Mouse (Mus musculus): ENCODE data around the gene Epha8. TPM values are rescaled to one million over a fixed set of nuclear protein-coding genes. Genes with fewer than 3 reads are reported as not detected.

The Epha8 gene
- polyA plus RNA-seq, 1 experiment from 2014 or later = 1.1 TPM

DNA sequence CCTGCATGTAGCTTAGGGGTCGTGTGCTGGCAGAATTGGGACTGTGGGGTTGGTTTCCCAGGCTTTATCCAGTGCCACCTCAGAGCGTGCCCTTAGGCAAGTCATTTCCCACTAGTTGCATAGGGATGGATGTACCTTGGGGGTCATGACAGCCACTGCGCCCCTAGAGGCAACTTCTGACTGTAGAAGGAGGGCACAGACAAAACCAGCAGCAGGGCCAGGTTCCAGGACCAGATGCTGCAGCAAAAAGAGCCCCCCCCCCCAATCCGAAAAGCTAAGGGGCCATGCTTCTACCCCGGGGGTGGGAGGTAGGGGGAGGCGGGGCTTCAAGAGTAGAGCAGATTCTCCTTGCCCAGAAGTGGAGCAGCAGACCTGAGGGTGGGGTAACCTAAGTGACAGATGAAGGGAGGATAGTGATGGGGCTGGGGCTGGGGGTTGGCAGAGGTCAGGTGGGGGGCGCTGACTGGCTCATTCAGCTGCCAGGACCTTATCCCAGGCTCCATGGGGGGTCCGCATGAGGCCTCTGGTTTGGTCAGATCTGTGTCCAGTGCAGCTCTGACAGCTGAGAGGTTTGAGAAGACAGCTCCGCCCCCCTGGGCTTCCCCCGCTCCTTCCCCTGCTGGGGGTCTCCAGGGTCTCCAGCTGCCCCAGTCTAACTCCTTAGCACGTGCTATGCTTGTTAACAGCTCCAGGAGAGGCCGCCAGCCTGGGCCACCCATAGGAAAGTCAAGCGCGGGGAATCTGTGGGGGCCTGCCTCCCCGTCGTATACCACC, 13.1 kb upstream of the Epha8 start:
- no peak for DNase-seq (ENCODE audit: low spot score)
- Histone ChIP-seq H3K4me1 (peaks cover 60% of the 10 kb centered on the region), H3K9me3 (no peaks in the 10 kb centered on the region), H3K36me3 (replicated peaks) (no peaks in the 10 kb centered on the region), H3K27ac (replicated peaks) (no peak overlapping the region), H3K27me3 (replicated peaks; ENCODE audit: low read depth, poor library complexity, severe bottlenecking) (peaks cover 88% of the 10 kb centered on the region), H3K4me3 (no peak overlapping the region)
- 44% methylated on average over 16 of the region's 16 CpGs for WGBS

DNA sequence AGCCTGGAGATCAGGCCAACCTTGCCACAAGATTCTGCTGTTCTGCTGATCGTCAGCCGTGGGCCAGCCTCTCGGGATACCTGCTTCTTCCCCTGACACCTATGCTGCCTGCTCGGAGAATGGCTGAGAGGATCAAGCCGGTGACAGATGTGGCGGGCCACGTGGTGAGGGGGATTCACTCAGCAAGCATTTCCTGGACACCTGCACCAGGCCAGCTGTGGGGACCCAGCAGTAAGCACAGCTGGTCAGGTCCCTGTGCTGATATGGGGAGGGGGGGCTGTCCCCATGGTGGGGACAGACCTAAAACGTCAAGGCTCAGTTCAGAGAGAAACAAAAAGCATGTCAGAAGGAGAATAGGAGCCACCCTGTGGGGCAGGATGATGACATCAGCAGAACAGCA, 12.5 kb upstream of the Epha8 start:
- H3K4me1 ChIP-seq = peaks cover 64% of the 10 kb centered on the region
- no peak for DNase-seq (ENCODE audit: low spot score)
- no peak overlapping the region for H3K27ac ChIP-seq (replicated peaks)
- H3K4me3 ChIP-seq = no peak overlapping the region
- H3K9me3 ChIP-seq = no peaks in the 10 kb centered on the region
- WGBS = 59% methylated on average over 8 of the region's 8 CpGs
- H3K36me3 ChIP-seq (replicated peaks) = no peaks in the 10 kb centered on the region
- H3K27me3 ChIP-seq (replicated peaks; ENCODE audit: low read depth, poor library complexity, severe bottlenecking) = peaks cover 90% of the 10 kb centered on the region

DNA sequence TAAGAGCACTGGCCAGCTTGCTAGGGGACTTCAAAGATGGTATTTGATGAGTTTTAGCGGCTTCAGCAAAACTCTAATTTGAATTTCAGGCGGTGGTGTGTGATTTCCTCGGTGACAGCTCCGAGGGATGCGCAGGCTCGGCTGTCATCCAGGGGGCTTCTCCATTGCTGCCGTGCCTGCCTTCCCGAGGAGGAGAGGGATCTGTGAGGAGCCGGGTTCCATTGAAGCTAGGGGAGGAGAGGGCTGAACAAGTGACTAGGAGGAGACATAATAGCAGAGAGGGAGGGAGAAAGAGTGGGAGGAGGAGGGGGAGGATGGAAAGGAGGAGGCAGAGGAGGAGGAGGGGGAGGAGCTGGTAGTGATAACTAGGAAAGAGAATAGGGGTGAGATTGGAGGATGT, 10.9 kb upstream of the Epha8 start:
- DNase-seq (ENCODE audit: low spot score) = no peak
- WGBS = 45% methylated on average over 9 of the region's 9 CpGs
- H3K36me3 ChIP-seq (replicated peaks) = no peaks in the 10 kb centered on the region
- H3K4me3 ChIP-seq = no peak overlapping the region
- peaks cover 98% of the 10 kb centered on the region for H3K27me3 ChIP-seq (replicated peaks; ENCODE audit: low read depth, poor library complexity, severe bottlenecking)
- H3K9me3 ChIP-seq = no peaks in the 10 kb centered on the region
- peaks cover 70% of the 10 kb centered on the region for H3K4me1 ChIP-seq
- H3K27ac ChIP-seq (replicated peaks) = no peak overlapping the region

DNA sequence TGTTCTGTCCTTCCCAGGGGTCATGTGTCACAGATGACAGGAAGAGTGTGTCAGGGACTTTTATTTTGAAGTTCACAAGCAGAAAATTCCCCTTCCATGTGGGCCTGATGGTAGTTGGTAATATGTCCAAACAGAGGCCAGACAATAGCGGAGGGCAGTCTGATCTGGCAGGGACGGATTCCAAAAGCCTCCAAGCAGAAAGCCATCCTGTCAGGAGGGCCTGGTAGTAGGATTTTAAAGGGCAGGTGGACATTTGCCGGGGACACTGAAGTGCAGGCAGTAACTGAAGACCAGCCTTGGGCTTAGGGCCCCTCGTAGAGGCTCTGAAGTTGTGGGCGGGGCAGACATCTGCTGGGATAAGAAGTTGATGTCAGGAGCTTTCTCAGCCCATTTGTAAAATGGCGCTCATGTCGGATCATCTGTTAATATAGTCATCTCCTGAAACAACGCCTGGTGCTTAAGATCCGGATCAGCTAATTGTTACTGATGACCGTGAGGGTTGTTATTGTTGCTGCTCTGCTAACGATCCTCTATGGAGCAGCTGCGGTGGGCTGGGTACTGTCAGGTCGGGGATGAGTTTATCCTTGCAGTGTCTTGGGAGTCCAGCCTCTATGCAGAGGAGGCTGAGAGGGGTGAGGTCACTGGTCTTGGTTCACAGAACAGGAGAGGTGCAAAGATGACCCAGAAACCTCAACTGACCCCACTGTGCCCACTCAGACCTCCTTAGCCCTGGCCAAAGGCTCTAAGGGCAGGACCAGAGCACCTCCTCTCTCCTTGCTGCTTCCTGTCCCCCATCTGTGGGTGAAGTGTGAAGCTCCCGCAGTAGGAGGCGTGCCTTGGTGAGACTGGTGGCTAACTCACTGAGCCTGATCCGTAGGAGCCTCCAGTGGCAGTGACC, 10.1 kb upstream of the Epha8 start:
- Histone ChIP-seq H3K27me3 (replicated peaks; ENCODE audit: low read depth, poor library complexity, severe bottlenecking) (peaks cover 100% of the 10 kb centered on the region), H3K4me1 (peaks cover 78% of the 10 kb centered on the region), H3K27ac (replicated peaks) (0 out of 2 replicates have a peak overlapping the region, but pooled peaks have one; percentile 45), H3K36me3 (replicated peaks) (no peaks in the 10 kb centered on the region), H3K4me3 (no peak overlapping the region), H3K9me3 (no peaks in the 10 kb centered on the region)
- DNase-seq (ENCODE audit: low spot score) = no peak
- 49% methylated on average over 16 of the region's 16 CpGs for WGBS

- no peak overlapping the region for H3K4me3 ChIP-seq
- peak; percentile 42 for DNase-seq (ENCODE audit: low spot score)
- no peaks in the 10 kb centered on the region for H3K36me3 ChIP-seq (replicated peaks)
- 18% methylated on average over 15 of the region's 15 CpGs for WGBS
- H3K27ac ChIP-seq (replicated peaks) = no peak overlapping the region
- peaks cover 88% of the 10 kb centered on the region for H3K4me1 ChIP-seq
- H3K27me3 ChIP-seq (replicated peaks; ENCODE audit: low read depth, poor library complexity, severe bottlenecking) = peaks cover 98% of the 10 kb centered on the region
- no peaks in the 10 kb centered on the region for H3K9me3 ChIP-seq
Observed at GRCm38 (mm10) chr4:136964990-136965421, 8.4 kb upstream of the Epha8 start.

- 66% methylated on average over 4 of the region's 4 CpGs for WGBS
- H3K27me3 ChIP-seq (replicated peaks; ENCODE audit: low read depth, poor library complexity, severe bottlenecking) = peaks cover 97% of the 10 kb centered on the region
Observed at GRCm38 (mm10) chr4:136962447-136962846, 5.8 kb upstream of the Epha8 start.

GRCm38 (mm10) chr4:136961642-136962285, 5.1 kb upstream of the Epha8 start:
- Histone ChIP-seq H3K27me3 (replicated peaks; ENCODE audit: low read depth, poor library complexity, severe bottlenecking) (peaks cover 97% of the 10 kb centered on the region), H3K36me3 (replicated peaks) (no peaks in the 10 kb centered on the region), H3K4me1 (peaks cover 63% of the 10 kb centered on the region), H3K27ac (replicated peaks) (no peak overlapping the region), H3K4me3 (no peak overlapping the region), H3K9me3 (no peaks in the 10 kb centered on the region)
- WGBS = 42% methylated on average over 4 of the region's 4 CpGs
- peak; percentile 49 for DNase-seq (ENCODE audit: low spot score)

More at GRCm38 (mm10) chr4:136962447-136962846, 5.8 kb upstream of the Epha8 start:
- Histone ChIP-seq H3K27ac (replicated peaks) (no peak overlapping the region), H3K4me1 (peaks cover 63% of the 10 kb centered on the region), H3K4me3 (no peak overlapping the region), H3K9me3 (no peaks in the 10 kb centered on the region), H3K36me3 (replicated peaks) (no peaks in the 10 kb centered on the region)
- no peak for DNase-seq (ENCODE audit: low spot score)

DNA sequence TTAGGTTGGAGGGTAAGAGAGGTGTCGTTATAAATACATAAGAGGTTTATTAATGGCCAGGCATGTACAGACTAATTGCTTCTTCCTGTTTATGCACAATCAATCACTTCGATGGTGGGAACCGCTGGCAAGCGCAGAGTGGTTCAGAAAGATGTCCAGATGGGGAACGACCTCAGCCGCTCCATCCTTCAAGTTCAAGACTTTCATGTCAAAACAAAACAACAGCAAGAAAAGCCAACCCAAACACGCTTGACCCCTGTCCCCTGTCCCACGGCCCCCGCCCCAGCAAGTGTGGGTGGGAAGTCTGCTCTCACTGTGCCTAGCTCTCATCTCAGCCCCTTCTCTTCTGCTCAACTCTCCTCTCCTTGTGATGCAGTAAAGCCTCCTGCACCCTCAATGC, 4.0 kb upstream of the Epha8 start:
- no peak for DNase-seq (ENCODE audit: low spot score)
- no peak overlapping the region for H3K4me3 ChIP-seq
- no peaks in the 10 kb centered on the region for H3K9me3 ChIP-seq
- no peaks in the 10 kb centered on the region for H3K36me3 ChIP-seq (replicated peaks)
- H3K27me3 ChIP-seq (replicated peaks; ENCODE audit: low read depth, poor library complexity, severe bottlenecking) = peaks cover 96% of the 10 kb centered on the region
- WGBS = 66% methylated on average over 9 of the region's 9 CpGs
- H3K27ac ChIP-seq (replicated peaks) = no peak overlapping the region
- peaks cover 61% of the 10 kb centered on the region for H3K4me1 ChIP-seq

GRCm38 (mm10) chr4:136960068-136960467, 3.5 kb upstream of the Epha8 start:
- no peak for DNase-seq (ENCODE audit: low spot score)
- no peaks in the 10 kb centered on the region for H3K9me3 ChIP-seq
- H3K4me3 ChIP-seq = no peak overlapping the region
- no peak overlapping the region for H3K27ac ChIP-seq (replicated peaks)
- H3K36me3 ChIP-seq (replicated peaks) = no peaks in the 10 kb centered on the region
- peaks cover 96% of the 10 kb centered on the region for H3K27me3 ChIP-seq (replicated peaks; ENCODE audit: low read depth, poor library complexity, severe bottlenecking)
- H3K4me1 ChIP-seq = peaks cover 58% of the 10 kb centered on the region
- WGBS = 66% methylated on average over 3 of the region's 3 CpGs

DNA sequence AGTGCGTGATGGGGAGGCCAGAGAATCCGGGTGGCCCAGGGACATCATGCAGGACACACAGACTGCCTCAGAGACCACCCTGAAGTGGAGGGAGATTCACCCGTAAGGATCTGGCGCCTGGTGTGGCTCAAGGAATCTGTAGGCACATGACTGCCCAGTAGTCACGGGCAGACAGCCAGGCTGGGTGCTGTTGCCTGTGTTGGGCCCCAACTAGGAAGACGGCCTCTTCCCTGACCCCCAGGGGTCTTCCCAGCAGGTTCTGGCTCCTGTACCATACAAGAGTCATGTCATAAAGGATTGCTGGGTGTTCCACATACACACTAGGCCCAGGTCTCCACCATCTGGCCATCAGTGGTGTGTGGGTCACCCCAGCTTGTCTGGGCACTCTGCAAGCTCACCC, 2.1 kb downstream of the Epha8 start:
- peaks cover 25% of the 10 kb centered on the region for H3K4me1 ChIP-seq
- no peak overlapping the region for H3K4me3 ChIP-seq
- 71% methylated on average over 6 of the region's 6 CpGs for WGBS
- no peaks in the 10 kb centered on the region for H3K9me3 ChIP-seq
- no peak overlapping the region for H3K27ac ChIP-seq (replicated peaks)
- H3K36me3 ChIP-seq (replicated peaks) = no peaks in the 10 kb centered on the region
- peaks cover 94% of the 10 kb centered on the region for H3K27me3 ChIP-seq (replicated peaks; ENCODE audit: low read depth, poor library complexity, severe bottlenecking)
- no peak for DNase-seq (ENCODE audit: low spot score)

GRCm38 (mm10) chr4:136949266-136949989, 7.2 kb downstream of the Epha8 start:
- no peak overlapping the region for H3K4me3 ChIP-seq
- H3K4me1 ChIP-seq = peaks cover 35% of the 10 kb centered on the region
- H3K36me3 ChIP-seq (replicated peaks) = no peaks in the 10 kb centered on the region
- no peaks in the 10 kb centered on the region for H3K9me3 ChIP-seq
- H3K27me3 ChIP-seq (replicated peaks; ENCODE audit: low read depth, poor library complexity, severe bottlenecking) = peaks cover 89% of the 10 kb centered on the region
- no peak for DNase-seq (ENCODE audit: low spot score)
- WGBS = 42% methylated on average over 10 of the region's 10 CpGs
- no peak overlapping the region; the same call in 1 of the 2 replicates for H3K27ac ChIP-seq (replicated peaks)

- peaks cover 92% of the 10 kb centered on the region for H3K27me3 ChIP-seq (replicated peaks; ENCODE audit: low read depth, poor library complexity, severe bottlenecking)
- WGBS = 68% methylated on average over 17 of the region's 17 CpGs
- no peaks in the 10 kb centered on the region for H3K9me3 ChIP-seq
- no peaks in the 10 kb centered on the region for H3K36me3 ChIP-seq (replicated peaks)
- no peak overlapping the region for H3K27ac ChIP-seq (replicated peaks)
- peak; percentile 57 for DNase-seq (ENCODE audit: low spot score)
- H3K4me1 ChIP-seq = peaks cover 56% of the 10 kb centered on the region
- H3K4me3 ChIP-seq = no peak overlapping the region
Observed at GRCm38 (mm10) chr4:136945397-136945796, 11.2 kb downstream of the Epha8 start.

Measured in embryonic facial prominence, embryonic 10.5 days (tissue).